Mouse (Mus musculus) heart, postnatal 0 days (tissue): Measurements from ENCODE around the gene Adcy1. TPM values are rescaled to one million over a fixed set of nuclear protein-coding genes. Genes with fewer than 3 reads are reported as not detected.
A peak's percentile ranks its signal among the peaks of the same experiment; 100 is the strongest.

Experiments
- ATAC-seq: fragments of 200-750 bp; cut with Nextera tagmentation; 2 replicates; pipeline ENCODE4 v1.8.0; 2017; ENCODE audit warnings: low read depth, moderate number of reproducible peaks, moderate library complexity; ENCODE audit not compliant: insufficient read depth
- DNase-seq: peaks from one replicate; pipeline ENCODE4 v3.0.0-alpha.2; 2016; ENCODE audit warnings: low spot score
- H3K27ac ChIP-seq: fragments of 300-500 bp; sonication (generic); 2 replicates; pipeline ENCODE4 v1.5.1; 2014; ENCODE audit warnings: low read depth, mild to moderate bottlenecking
- H3K27me3 ChIP-seq: fragments of 300-500 bp; sonication (generic); 2 replicates; pipeline ENCODE4 v1.6.1; 2014; ENCODE audit warnings: low read length, mixed read lengths; ENCODE audit not compliant: control insufficient read depth, insufficient read depth
- H3K36me3 ChIP-seq: fragments of 300-500 bp; sonication (generic); replicated peaks from 2 replicates; pipeline ENCODE4 v1.6.1; 2014; ENCODE audit warnings: low read length, mixed read lengths; ENCODE audit not compliant: control insufficient read depth, insufficient read depth
- H3K4me1 ChIP-seq: fragments of 300-500 bp; sonication (generic); 2 replicates; pipeline ENCODE4 v1.6.1; 2014; ENCODE audit warnings: antibody characterized with exemption; ENCODE audit not compliant: control insufficient read depth, insufficient read depth
- H3K4me2 ChIP-seq: fragments of 300-500 bp; sonication (generic); 2 replicates; pipeline ENCODE4 v1.6.1; 2014; ENCODE audit warnings: low read depth, mild to moderate bottlenecking, low read length, moderate library complexity
- H3K4me3 ChIP-seq: fragments of 300-500 bp; sonication (generic); 2 replicates; pipeline ENCODE4 v1.5.1; 2014; ENCODE audit warnings: low read depth, low read length
- H3K9ac ChIP-seq: fragments of 300-500 bp; sonication (generic); replicated peaks from 2 replicates; pipeline ENCODE4 v1.6.1; 2014; ENCODE audit warnings: low read depth, low read length, mixed read lengths
- H3K9me3 ChIP-seq: fragments of 300-500 bp; sonication (generic); replicated peaks from 2 replicates; pipeline ENCODE4 v1.6.1; 2016; ENCODE audit warnings: low read length; ENCODE audit not compliant: control insufficient read depth
- CTCF ChIP-seq: IDR thresholded peaks from 2 replicates; pipeline ENCODE4 v1.5.1; 2016; ENCODE audit warnings: antibody characterized with exemption, control low read depth, low read depth
- EP300 ChIP-seq: IDR thresholded peaks from 2 replicates; pipeline ENCODE4 v1.6.1; 2016; ENCODE audit warnings: antibody characterized with exemption, low read depth
- WGBS: fragments of 180-500 bp; shearing (Covaris S2); extraction: QIAGEN DNeasy Blood & Tissue Kit; methylation state at CpG from one replicate; pipeline ENCODE4 v1.1.7; 2014; 5-methylcytosine and 5-hydroxymethylcytosine counted together
- polyA plus RNA-seq: library from polyadenylated mRNA; unstranded; fragments of >200 nt; fragmentation: Nextera tagmentation; extraction: Ambion mirVana; gene quantifications from 2 replicates; pipeline ENCODE4 v1.2.1, GENCODE M21; 2015
- total RNA-seq: library from RNA; depleted of rRNA; stranded (reverse); fragments of >200 nt; gene quantifications from 2 replicates; pipeline ENCODE4 v1.2.3, GENCODE M21; 2014; ENCODE audit warnings: low replicate concordance

Gene Adcy1
- total and polyA plus RNA-seq, 2 experiments from 2014 or later = 0.22 to 2.9 TPM

GRCm38 (mm10) chr11:7161502-7162174 is 98.3 kb downstream of the Adcy1 start:
- no peak overlapping the region for H3K4me3 ChIP-seq
- no peaks in the 10 kb centered on the region for H3K27me3 ChIP-seq
- H3K27ac ChIP-seq = no peak overlapping the region
- H3K4me2 ChIP-seq = no peak overlapping the region
- H3K4me1 ChIP-seq = peaks cover 13% of the 10 kb centered on the region; the same call in 1 of the 2 replicates
- ATAC-seq = no peak; the same call in 1 of the 2 replicates
- no peak overlapping the region for H3K9ac ChIP-seq
- WGBS = 69% methylated on average over 8 of the region's 8 CpGs
- no peaks in the 10 kb centered on the region for H3K9me3 ChIP-seq
- no peaks in the 10 kb centered on the region for H3K36me3 ChIP-seq
- no peak for TF ChIP-seq EP300
- TF ChIP-seq CTCF = peak; percentile 79
- DNase-seq = peak; percentile 14

DNA sequence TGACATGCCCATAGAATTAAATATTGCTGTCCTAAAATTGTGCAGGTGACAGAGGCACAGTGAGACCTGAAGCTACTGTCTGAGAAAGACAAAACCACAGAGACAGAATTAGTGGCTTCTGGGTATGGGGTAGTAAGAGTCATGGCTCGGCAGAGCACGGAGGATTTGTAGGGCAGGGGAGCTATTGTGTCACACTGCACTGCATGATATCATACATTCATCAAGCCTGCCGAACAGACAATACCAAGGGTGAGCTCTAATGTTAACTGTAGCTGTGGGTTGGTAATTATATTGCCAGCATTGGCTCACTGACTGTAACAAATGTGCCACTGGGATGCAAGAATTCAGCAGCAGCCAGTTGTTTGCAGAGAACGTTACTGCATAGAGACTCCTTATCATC is 101.1 kb downstream of the Adcy1 start:
- Histone ChIP-seq H3K27ac (no peak overlapping the region), H3K4me1 (peaks cover 13% of the 10 kb centered on the region; the same call in 1 of the 2 replicates), H3K4me3 (no peak overlapping the region), H3K36me3 (no peaks in the 10 kb centered on the region), H3K27me3 (no peaks in the 10 kb centered on the region), H3K9me3 (no peaks in the 10 kb centered on the region), H3K9ac (no peak overlapping the region), H3K4me2 (no peak overlapping the region)
- DNase-seq (no peak), ATAC-seq (no peak)
- 69% methylated on average over 4 of the region's 4 CpGs for WGBS
- TF ChIP-seq CTCF (no peak), EP300 (no peak)

- Histone ChIP-seq H3K4me2 (no peak overlapping the region), H3K27me3 (no peaks in the 10 kb centered on the region), H3K36me3 (no peaks in the 10 kb centered on the region), H3K9ac (no peak overlapping the region), H3K27ac (no peak overlapping the region), H3K9me3 (no peaks in the 10 kb centered on the region), H3K4me1 (no peaks in the 10 kb centered on the region), H3K4me3 (no peak overlapping the region)
- no peak; the same call in 1 of the 2 replicates for ATAC-seq
- whole genome bisulfite sequencing = 100% methylated on average over 1 of the region's 1 CpGs
- DNase-seq = no peak
- no peak for TF ChIP-seq EP300
- no peak for TF ChIP-seq CTCF
These were observed 106.4 kb downstream of the Adcy1 start for GRCm38 (mm10) chr11:7169645-7170044.

GRCm38 (mm10) chr11:7173664-7174063 is 110.4 kb downstream of the Adcy1 start:
- DNase-seq = no peak
- TF ChIP-seq EP300 (no peak), CTCF (no peak)
- Histone ChIP-seq H3K27me3 (no peaks in the 10 kb centered on the region), H3K9me3 (no peaks in the 10 kb centered on the region), H3K4me3 (no peak overlapping the region), H3K4me1 (no peaks in the 10 kb centered on the region), H3K27ac (no peak overlapping the region), H3K36me3 (no peaks in the 10 kb centered on the region), H3K9ac (no peak overlapping the region), H3K4me2 (no peak overlapping the region)
- ATAC-seq = no peak
- 72% methylated on average over 6 of the region's 6 CpGs for WGBS

DNA sequence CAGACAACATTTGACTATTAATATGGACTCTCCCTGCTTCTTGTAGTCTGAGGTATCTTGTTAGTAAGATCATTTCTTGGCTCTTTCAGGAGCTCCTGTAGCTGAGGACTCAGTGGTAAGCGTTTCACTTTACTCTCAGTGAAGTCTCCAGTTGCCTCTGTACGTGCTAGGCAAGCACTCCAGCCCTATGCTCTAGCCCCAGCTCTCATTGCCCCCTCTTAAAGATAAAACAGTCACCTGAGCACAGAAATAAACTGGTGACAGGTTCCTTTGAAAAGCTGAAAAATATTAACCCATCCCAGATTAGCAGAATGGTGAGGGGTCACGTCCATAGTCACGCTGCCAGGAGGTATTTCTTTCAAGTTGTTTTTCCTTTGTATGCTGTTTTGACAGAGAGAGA is 115.4 kb downstream of the Adcy1 start:
- Histone ChIP-seq H3K27me3 (no peaks in the 10 kb centered on the region), H3K4me3 (no peak overlapping the region), H3K9me3 (no peaks in the 10 kb centered on the region), H3K9ac (no peak overlapping the region), H3K4me2 (no peak overlapping the region), H3K4me1 (no peaks in the 10 kb centered on the region), H3K36me3 (no peaks in the 10 kb centered on the region), H3K27ac (no peak overlapping the region)
- no peak for ATAC-seq
- 53% methylated on average over 4 of the region's 4 CpGs for WGBS
- DNase-seq = no peak
- TF ChIP-seq CTCF (no peak), EP300 (no peak)

DNA sequence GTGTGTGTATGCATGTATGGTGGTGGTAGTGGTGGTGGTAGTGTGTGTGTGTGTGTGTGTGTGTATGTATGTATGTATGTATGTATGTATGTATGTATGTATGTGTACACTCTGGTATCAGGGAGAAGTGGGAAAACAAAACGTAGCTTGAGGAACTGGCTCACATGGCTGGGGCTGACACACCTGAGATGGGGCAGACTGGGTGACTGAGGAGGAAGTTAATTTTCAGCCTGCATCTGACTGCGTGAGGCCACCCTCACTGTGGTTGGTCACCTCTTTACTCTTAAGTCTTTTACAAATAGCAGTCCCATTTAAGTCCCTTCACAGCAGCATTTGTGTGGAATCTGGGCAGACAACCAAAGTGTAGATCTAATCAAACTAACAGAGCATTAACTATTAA is 116.0 kb downstream of the Adcy1 start:
- no peak overlapping the region for H3K9ac ChIP-seq
- no peaks in the 10 kb centered on the region for H3K36me3 ChIP-seq
- no peak overlapping the region for H3K4me2 ChIP-seq
- no peaks in the 10 kb centered on the region for H3K27me3 ChIP-seq
- H3K9me3 ChIP-seq = no peaks in the 10 kb centered on the region
- no peaks in the 10 kb centered on the region for H3K4me1 ChIP-seq
- WGBS = 78% methylated on average over 2 of the region's 2 CpGs
- no peak for TF ChIP-seq EP300
- no peak for TF ChIP-seq CTCF
- DNase-seq (no peak), ATAC-seq (no peak)
- H3K4me3 ChIP-seq = no peak overlapping the region
- no peak overlapping the region for H3K27ac ChIP-seq
